Mouse (Mus musculus) heart, postnatal 14 days (tissue): ENCODE data around the gene Paf1. TPM values are rescaled to one million over a fixed set of nuclear protein-coding genes. Genes with fewer than 3 reads are reported as not detected.

Source experiments
- total RNA-seq, 2 experiments: library from RNA; stranded (reverse); gene quantifications; 2 replicates each; pipeline ENCODE4 v1.2.3; 2021

Gene Paf1
- total RNA-seq, 2 experiments from 2014 or later: 46.2 to 47.7 TPM

Other genes with a start within 250 kb of the Paf1 start
- 10 to 100 TPM; 31.2 to 37.7 TPM for gene Fbl, start 223.2 kb upstream of the Paf1 start, total RNA-seq
- gene Dyrk1b, start 213.5 kb upstream of the Paf1 start, total RNA-seq: 10 to 100 TPM; 37.4 to 40.8 TPM
- gene Eid2, start 125.1 kb upstream of the Paf1 start, total RNA-seq: 10 to 100 TPM; 10.7 to 11.9 TPM
- gene Eid2b, start 115.2 kb upstream of the Paf1 start, total RNA-seq: 1 to 10 TPM; 8.0 to 9.4 TPM
- gene Selenov, start 101.8 kb upstream of the Paf1 start, total RNA-seq: not detected
- not detected for gene Dll3, start 90.7 kb upstream of the Paf1 start, total RNA-seq
- 10 to 100 TPM; 47.9 to 57.3 TPM for gene Timm50, start 80.9 kb upstream of the Paf1 start, total RNA-seq
- 10 to 100 TPM; 55.6 to 58.4 TPM for gene Supt5, start 54.2 kb upstream of the Paf1 start, total RNA-seq
- gene Rps16, start 42.3 kb upstream of the Paf1 start, total RNA-seq: 100 to 1,000 TPM; 540 to 612 TPM
- 10 to 100 TPM; 32.1 to 32.5 TPM for gene Plekhg2, start 20.4 kb upstream of the Paf1 start, total RNA-seq
- 10 to 100 TPM; 25.7 to 27.6 TPM for gene Zfp36, start 12.7 kb upstream of the Paf1 start, total RNA-seq
- gene Med29, start 243 bp upstream of the Paf1 start, total RNA-seq: 10 to 100 TPM; 18.4 to 19.9 TPM
- 10 to 100 TPM in 1 of 2 experiments, 1 to 10 TPM in 1; 8.1 to 18.8 TPM for gene Gmfg, start 44.5 kb downstream of the Paf1 start, total RNA-seq
- 1 to 10 TPM in 1 of 2 experiments, under 1 TPM in 1; 0.69 to 1.1 TPM for gene Lrfn1, start 59.0 kb downstream of the Paf1 start, total RNA-seq
- gene Ifnl2, start 117.5 kb downstream of the Paf1 start, total RNA-seq: not detected
- gene Ifnl3, start 129.9 kb downstream of the Paf1 start, total RNA-seq: not detected
- not detected for gene Sycn, start 147.9 kb downstream of the Paf1 start, total RNA-seq
- gene Nccrp1, start 154.3 kb downstream of the Paf1 start, total RNA-seq: not detected
- 10 to 100 TPM; 32.1 to 32.4 TPM for gene Samd4b, start 205.2 kb downstream of the Paf1 start, total RNA-seq
- 1 to 10 TPM; 8.5 to 9.9 TPM for gene Pak4, start 205.2 kb downstream of the Paf1 start, total RNA-seq
- not detected for gene Acp7, start 238.4 kb downstream of the Paf1 start, total RNA-seq